Mouse (Mus musculus): ENCODE measurements around the gene Ror2.
A peak's percentile ranks its signal among the peaks of the same experiment; 100 is the strongest.

Gene Ror2

GRCm38 (mm10) chr13:53233826-53234786 is 51.8 kb downstream of the Ror2 start:
- DNase-seq (ENCODE audit: low spot score in 2 of 2), result no peak

- peak; percentile 71 for DNase-seq (ENCODE audit: low spot score in 2 of 2)
Measured at GRCm38 (mm10) chr13:53233381-53233780, 52.5 kb downstream of the Ror2 start.

DNA sequence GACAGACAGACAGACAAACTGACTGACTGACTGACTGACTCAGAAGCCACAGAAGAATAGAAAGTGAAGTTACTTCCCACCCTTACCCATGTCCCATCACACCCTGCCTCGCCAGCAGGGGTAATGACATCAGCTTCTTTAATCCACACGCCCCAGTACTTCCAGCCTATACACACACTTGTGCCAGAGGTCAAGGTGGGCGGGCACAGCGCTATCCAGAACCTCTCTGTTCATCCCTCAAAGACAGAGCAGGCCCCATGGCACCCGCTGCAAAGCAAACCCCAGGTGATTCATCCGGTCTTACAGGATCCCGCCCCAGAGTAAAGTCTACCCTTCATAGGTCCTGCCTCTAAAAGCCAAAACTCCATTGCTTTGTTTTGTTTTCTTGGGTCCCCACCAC is 53.5 kb downstream of the Ror2 start:
- no peak for DNase-seq (ENCODE audit: low spot score in 2 of 2)

DNA sequence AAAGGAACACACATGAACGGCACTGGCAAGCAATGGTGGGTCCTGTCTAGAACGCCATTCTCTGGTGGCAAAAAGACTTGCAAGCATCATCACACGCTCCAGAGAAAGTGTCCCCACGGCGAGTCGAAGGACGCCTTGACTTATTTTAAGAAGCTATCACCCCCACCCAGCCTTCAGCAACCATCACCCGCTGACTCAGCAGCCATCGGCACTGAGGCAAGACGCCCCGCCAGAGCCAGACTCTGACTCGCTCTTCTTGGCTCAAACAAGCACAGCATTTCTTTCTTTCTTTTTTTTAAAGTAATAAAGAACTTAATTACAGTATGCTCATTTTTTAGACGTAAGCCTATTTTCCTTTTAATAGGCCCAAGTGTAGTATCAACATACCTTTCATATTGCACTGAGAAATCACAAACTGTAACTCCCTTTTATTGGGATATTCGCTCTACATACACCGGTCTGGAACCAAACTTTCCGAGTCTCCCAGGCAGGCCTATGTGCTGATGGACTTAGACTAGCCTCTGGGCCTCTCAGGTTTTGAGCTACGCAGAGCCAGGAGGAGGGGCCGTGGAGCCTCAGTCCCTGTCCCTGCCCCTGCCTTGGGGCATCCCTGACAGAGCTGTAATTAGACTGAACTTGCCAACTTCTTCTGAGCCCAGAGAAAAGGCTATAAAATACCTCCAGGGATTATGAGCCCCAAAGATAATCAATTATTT is 55.3 kb downstream of the Ror2 start:
- no peak for DNase-seq (ENCODE audit: low spot score in 2 of 2)

GRCm38 (mm10) chr13:53227019-53227418 is 58.9 kb downstream of the Ror2 start:
- DNase-seq (ENCODE audit: low spot score in 2 of 2), result no peak

DNA sequence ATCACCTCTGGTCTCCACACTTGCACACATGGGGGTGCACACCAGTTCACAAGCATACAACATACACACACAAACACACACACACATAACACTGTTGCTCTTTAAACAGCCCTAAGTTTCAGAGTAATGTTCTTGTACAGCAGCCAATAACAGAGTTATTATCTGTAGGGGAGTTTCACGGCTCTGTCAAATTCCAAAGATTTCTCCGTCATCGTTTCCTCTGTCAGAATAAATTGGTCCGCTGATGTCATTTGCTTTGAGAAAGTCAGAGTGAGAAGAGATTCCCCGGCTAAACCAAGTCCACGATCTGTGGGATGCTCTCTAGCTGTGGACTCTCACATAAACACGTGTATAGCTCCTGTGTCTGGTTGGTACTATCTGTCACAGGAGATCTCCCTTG is 59.5 kb downstream of the Ror2 start:
- no peak for DNase-seq (ENCODE audit: low spot score in 2 of 2)

DNA sequence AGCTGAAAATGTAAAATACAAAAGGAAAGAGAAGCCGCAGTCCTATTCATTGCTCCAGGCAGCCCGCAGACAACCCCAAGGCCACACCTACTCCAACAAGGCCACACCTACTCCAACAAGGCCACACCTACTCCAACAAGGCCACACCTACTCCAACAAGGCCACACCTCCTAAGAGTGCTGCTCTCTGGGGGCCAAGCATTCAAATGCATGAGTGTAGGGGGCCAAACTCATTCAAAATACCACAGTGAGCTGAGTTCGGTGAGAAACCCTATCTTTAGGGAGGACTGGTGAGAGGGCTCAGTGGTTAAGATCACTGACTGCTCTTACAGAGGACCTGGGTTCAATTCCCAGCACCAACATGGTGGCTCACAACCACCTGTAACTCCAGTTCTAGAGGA is 60.0 kb downstream of the Ror2 start:
- no peak for DNase-seq (ENCODE audit: low spot score in 2 of 2)

DNA sequence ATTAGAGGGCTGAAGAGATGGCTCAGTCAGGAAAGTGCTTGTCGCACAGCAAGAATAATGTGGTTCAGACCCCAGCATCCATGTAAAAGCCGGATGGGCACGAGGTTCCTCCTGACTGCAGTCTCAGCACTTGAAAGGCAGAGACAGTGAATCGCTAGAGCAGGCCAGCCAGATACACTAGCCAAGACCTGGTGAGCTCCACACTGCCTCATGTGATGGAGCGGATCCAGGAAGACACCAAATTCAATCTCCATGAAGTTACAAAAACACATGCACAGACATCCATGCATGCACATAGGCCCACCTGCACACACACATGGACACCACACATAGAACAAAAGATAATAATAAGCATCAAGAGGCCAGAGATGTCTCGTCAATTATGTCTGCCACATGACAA is 64.7 kb downstream of the Ror2 start:
- no peak for DNase-seq (ENCODE audit: low spot score in 2 of 2)

GRCm38 (mm10) chr13:53219889-53220288 is 66.0 kb downstream of the Ror2 start:
- no peak for DNase-seq (ENCODE audit: low spot score in 2 of 2)

DNA sequence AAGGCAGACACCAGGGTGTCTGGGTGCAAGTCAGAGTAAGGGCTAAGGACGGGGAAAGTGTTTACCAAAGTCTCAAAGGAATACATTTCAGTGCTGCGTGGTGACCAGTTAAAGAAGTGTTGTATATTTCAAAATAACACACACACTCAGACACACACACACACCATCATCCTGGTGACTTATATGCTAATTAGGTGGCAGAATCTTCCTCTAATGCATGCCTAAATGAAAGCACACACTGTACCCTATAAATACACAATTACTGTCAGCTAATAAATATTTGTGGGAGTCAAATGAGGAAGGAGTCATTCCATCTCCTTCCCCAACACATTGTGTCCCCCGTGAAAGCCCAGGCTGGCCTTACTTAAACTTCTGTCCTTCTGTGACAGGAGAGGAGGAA is 66.5 kb downstream of the Ror2 start:
- DNase-seq (ENCODE audit: low spot score in 2 of 2), result no peak

DNA sequence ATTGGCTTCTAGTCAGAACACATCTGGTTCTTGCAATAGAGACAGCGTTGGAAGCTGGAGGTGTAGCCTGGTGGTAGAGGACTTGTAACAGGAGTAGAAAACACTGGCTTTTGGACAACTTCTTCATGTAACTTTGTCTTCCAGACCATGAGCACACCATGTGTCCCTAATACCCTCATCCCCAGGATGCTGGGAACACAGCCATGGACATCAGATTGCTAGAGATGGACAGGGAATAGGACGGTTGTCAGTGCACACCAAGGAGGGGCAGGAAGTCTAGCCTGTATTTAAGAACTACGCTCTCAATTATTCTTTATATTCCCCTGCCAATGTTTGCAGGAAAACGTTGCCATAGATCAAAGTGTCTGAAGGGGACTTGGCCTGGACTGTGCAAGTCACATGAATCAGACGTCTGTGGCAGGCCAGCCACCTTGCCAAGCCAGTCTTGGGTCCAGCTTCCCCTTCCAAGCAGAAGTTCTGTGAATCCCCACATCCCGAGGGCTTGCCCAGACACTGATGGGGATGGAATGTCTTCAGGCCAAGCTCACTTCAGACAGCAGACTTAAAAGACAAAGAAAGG is 68.4 kb downstream of the Ror2 start:
- DNase-seq (ENCODE audit: low spot score in 2 of 2), result no peak

- DNase-seq (ENCODE audit: low spot score in 2 of 2), result no peak
Measured at GRCm38 (mm10) chr13:53211971-53212733, 73.8 kb downstream of the Ror2 start.

DNA sequence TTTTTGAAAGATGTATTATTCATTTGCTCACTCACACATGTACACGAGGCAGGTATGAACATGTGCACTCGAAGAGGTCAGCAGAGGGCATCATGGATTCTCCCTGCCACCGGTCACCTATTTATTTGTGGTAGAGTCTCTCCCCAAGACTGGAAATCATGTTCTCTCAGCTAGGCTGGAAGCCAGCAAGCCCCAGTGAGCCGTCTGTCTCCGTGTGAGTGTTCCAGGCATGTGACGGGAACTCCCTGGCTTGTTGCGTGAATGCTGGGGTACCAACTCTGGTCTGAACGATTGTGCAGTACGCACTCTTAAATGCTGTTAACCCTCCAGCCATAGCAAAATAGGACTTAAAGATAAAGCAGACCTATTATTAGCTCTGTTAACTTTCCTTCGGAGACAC is 77.4 kb downstream of the Ror2 start:
- no peak for DNase-seq (ENCODE audit: low spot score in 2 of 2)

DNA sequence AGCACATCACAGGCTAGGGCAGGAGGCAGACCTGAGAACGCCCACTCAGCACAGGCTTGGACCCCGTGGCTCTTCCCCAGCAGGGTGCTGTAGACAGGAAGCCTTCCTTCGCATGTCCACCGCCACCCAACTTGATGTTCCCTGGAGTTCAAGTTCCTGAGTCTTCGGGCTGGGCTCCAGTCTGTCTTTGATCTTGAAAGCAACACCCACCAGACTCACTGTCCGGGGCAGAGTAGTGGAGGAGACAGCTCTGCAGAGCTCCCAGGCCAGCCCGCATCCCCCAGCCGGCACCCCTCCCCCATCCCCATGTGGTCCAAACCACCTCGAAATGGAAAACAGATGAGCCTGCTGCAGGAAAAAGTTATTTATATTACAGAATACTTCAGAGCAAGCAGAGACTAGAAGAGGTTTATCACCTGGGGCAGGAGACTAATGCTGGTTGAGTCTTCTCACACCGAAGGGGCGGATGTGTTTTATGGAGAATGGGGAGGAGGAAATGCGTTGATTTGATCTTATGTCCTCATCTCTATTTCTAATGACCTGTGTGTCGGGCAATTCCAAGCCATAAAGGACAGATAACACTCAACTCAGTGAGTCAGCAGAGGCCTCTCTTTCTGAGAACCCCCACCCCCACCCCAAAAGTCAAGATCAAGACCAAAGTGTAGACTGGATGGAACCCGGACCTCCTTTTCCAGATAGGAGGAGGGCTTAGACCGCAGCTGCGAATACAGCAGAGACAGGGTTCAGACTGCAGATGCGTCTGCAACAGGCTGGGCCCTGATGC is 80.6 kb downstream of the Ror2 start:
- DNase-seq (ENCODE audit: low spot score in 2 of 2), result no peak

GRCm38 (mm10) chr13:53202439-53202830 is 83.5 kb downstream of the Ror2 start:
- no peak for DNase-seq (ENCODE audit: low spot score in 2 of 2)

- DNase-seq (ENCODE audit: low spot score in 2 of 2), result peak in 1 of 2 experiments; percentile 40
Measured at GRCm38 (mm10) chr13:53201628-53202438, 84.1 kb downstream of the Ror2 start.

DNA sequence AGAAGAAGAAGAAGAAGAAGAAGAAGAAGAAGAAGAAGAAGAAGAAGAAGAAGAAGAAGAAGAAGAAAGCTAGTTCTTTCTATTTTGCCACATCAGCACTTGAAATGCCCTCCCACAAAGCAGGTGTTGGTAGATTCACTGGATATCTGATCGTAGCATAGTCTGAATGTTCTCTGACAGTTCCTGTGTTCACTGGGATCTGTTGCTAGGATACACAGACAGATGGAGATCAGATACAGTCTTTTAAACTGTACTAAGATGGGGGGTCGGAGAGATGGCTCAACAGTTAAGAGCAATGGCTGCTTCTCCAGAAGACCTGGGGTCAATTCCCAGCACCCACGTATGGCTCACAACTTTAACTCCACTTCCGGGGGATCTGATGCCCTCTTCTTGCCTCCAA is 85.8 kb downstream of the Ror2 start:
- no peak for DNase-seq (ENCODE audit: low spot score in 2 of 2)

DNA sequence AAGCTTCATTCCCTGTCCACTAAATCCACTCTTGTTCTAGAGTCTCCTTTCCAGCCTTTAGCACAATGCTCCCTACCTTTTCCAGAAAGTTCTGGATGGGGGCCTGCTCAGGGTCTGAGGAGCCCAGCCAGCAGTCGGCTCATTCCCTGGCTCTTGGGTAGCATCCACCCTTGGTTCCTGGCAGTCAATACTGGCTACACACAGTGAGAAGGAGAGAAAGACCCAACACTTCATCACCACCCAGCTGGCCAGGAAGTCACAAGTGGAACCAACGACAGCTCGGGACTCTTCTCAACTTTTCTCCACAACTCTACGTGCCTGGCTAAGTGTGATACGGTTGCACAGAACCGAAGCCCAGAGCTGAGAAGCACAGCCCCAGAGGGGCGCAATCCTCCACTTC is 86.7 kb downstream of the Ror2 start:
- no peak for DNase-seq (ENCODE audit: low spot score in 2 of 2)

GRCm38 (mm10) chr13:53196690-53197089 is 89.2 kb downstream of the Ror2 start:
- DNase-seq (ENCODE audit: low spot score in 2 of 2), result no peak

Data from right cerebral cortex, postnatal 10 days (tissue).